Mouse (Mus musculus) right cerebral cortex, postnatal 10 days (tissue): Measurements from ENCODE around the gene Slc25a33.
"Not testable (repeated sequence)": the region's sequence is repeated elsewhere in the genome, so short reads cannot be mapped to it uniquely, and the experiment has no call there.

Source experiments
- DNase-seq, 2 experiments: peaks; one replicate each; pipeline ENCODE4 v3.0.0; 2021; ENCODE audit warnings: low spot score in 2 of 2

Gene Slc25a33

GRCm38 (mm10) chr4:149759517-149759916 lies 14.6 kb downstream of the Slc25a33 start:
- DNase-seq: no peak

GRCm38 (mm10) chr4:149758423-149758822 lies 15.7 kb downstream of the Slc25a33 start:
- peak in 1 of 2 experiments; percentile 72 for DNase-seq

- not testable (repeated sequence) for DNase-seq
Measured at GRCm38 (mm10) chr4:149756546-149756945, 17.5 kb downstream of the Slc25a33 start.

- DNase-seq: no peak
Measured at GRCm38 (mm10) chr4:149752836-149753235, 21.2 kb downstream of the Slc25a33 start.

- DNase-seq: peak; percentile 69 to 79
Measured at GRCm38 (mm10) chr4:149752124-149752799, 21.8 kb downstream of the Slc25a33 start.

DNA sequence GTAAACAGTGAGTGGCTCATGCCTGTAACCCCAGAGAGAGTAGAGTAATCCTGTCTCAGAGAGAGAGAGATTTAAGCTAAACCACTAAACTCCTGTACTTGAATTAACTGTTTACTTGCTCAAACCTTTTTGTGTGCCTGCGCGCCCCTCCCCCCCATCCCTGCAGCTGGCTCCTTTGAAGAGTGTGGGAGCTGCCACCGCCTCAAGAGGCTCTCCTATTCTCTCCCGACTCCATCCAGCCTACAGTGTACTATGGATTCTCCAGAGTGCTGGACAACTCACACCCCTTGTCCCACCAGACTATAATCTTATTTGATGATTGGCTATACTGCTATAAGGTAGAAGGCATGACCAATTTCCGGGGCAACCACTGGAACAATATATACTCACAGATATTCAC lies 23.4 kb downstream of the Slc25a33 start:
- no peak for DNase-seq

- not testable (repeated sequence) for DNase-seq
Measured at GRCm38 (mm10) chr4:149749663-149750015, 24.4 kb downstream of the Slc25a33 start.

GRCm38 (mm10) chr4:149749003-149749662 lies 24.9 kb downstream of the Slc25a33 start:
- DNase-seq: peak in 1 of 2 experiments; percentile 59

GRCm38 (mm10) chr4:149744119-149744518 lies 30.0 kb downstream of the Slc25a33 start:
- DNase-seq: no peak

- no peak for DNase-seq
Measured at GRCm38 (mm10) chr4:149742011-149742530, 32.0 kb downstream of the Slc25a33 start.

- DNase-seq: no peak
Measured at GRCm38 (mm10) chr4:149740301-149740700, 33.8 kb downstream of the Slc25a33 start.

DNA sequence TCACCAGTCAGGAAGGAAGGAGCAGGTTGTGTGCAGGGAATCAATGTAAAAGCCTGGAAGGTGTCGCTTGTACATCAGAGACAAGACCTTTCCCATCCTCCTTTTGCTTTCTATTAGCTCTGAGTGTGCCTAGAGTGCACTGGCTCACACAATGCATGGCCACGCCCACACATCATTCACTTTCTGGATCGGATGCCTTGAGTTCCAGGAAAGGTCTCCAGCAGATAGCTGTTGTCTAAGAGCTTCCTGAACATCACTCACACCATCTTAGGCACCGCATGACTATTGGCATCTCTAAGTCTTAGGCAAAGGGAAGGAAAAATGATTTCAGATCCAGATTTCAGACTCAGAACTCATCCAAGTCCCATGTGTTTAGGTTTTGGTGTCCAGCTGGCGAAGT lies 34.6 kb downstream of the Slc25a33 start:
- DNase-seq: no peak

DNA sequence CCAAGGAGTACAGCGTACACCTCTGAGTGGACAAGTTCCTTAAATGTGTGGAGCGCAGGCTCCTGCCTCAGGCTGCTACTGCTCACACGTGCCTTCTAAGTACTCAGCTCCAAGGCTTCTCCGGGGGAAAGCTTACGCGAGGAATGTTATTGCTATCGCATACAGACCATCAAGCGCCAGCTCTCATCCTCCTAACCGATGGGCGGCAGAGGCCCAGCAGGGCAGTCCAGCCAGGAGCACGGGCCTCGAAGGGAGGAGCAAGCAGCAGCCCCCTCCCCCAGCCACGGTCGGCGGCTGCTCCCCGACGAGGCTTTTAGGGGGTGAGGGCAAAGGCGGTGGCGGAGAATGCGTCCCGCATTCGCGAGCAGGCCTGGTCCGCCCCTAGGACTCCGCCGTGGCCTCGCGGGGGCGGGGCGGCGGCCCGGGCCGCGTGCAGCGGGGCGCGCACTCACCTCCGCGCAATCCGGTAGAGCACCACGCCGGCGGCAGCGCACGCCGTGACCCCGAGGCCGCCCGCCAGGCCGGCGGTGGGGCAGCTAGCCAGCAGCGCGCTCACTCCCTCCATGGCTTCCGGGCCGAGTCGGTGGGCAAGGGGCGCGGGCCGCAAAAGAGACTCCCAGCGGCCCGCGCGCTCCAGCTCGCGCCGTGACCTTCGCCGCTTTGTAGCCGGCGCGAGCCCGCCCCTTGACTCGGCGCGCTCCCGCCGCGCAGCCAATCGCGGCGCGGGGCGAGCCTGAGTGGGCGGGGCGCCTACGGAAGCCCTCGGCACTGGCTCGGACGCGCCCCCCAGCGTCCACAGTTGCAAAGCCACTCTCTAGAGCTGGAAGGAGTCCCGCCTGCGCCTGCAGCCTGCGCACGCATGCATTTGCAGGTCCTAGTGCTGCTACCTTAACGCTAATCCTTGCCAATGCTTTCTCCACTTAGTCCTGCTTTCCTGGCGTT lies 36.4 kb downstream of the Slc25a33 start, which contains the start of gene Tmem201:
Gene Tmem201 (minus strand): TSS at position 662 of the 942 bp plus-strand sequence.
- DNase-seq: peak; percentile 96 to 97

GRCm38 (mm10) chr4:149736581-149736980 lies 37.5 kb downstream of the Slc25a33 start:
- DNase-seq: peak; percentile 78 to 81

GRCm38 (mm10) chr4:149735624-149736250 lies 38.3 kb downstream of the Slc25a33 start:
- no peak for DNase-seq

DNA sequence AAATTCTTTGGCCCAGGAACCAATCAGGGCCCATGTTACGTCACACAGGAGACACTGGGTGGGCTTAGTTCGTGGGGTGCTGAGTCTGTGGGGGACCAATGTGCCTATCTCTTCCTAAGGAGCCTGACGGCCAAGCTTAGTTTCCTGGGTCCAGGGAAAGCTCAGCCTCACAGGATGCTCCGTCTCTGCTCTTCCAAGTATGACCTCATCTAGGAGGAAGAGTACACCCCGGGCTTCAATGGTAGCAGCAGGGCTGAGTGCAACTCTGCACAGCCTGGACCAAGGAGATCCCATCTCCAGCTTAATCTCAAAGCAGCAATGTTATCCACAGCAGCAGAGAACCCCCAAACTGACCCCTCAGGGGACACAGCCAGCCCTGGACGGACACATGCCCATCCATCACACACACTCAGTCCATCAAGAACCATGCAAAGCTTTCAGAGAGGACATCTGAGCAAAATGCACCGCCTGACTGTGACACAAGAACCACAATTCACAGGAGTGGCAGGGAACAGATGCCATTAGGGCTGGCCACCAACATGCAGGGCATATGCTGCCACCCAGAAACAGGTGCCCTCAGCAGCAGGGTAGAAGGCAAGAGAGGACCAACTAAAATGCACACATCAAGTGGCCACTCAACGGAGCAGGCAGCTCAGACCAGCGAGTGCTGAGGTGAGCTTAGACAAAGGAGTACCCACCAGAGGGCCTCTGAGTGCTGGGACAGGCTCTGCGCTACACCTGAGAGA lies 39.2 kb downstream of the Slc25a33 start:
- no peak for DNase-seq

DNA sequence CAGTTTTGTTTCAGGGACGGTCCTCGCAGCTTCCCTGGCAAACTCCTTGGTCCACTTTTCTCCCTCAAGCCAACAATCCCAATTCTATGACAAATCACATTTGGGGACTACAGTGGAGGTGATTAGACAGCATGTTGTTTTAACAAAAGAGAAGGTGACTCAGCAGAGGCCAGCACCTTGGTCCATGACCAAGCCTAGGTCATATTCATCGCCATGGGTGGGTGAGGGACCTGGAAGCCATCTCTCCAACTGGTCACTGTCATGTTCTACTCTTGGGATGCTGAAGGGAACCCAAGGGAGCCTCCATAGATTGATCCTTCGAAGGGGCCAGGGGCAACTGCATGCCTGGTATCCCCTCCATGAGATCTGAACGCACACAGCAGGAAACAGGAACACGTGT lies 39.8 kb downstream of the Slc25a33 start:
- DNase-seq: no peak

DNA sequence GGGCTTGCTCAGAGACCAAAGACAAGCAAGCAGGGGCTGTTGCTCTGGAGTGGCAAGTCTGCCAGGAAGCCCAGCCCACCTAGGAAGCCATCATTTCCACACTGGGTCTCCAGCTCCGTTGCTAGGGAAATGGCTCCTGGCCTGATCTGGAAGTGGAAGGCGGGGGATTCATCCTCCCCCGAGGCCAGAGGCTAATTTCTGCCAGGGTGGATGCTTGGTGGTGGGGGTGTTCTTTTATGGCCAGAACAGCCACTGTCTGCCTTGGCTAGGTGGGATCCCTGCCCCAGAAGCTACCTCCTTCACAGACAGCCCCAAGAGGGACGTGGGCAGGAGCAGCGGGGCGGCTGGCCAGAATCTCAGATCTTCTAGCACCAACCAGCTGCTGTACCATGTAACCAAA lies 40.3 kb downstream of the Slc25a33 start:
- DNase-seq: no peak

DNA sequence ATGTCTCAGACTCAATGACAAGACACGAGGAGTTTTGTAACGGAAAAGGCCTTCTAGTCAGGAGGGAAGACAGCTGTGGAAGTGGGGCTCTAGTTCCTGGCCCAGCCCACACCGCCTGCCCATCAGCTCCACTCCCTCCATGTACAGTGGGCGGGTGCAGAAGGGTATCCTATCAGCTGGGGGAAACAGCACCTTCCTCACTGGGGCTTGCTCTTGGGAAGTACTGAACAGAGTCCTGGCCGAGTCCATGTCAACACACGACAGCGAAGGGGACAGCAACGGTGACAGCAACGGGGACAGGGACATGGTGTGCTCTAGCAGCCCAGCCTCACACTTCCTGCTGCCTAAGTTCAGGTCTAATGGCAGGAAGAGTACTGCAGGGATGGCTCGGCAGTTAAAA lies 41.3 kb downstream of the Slc25a33 start:
- DNase-seq: no peak

GRCm38 (mm10) chr4:149732313-149732712 lies 41.8 kb downstream of the Slc25a33 start:
- no peak for DNase-seq

DNA sequence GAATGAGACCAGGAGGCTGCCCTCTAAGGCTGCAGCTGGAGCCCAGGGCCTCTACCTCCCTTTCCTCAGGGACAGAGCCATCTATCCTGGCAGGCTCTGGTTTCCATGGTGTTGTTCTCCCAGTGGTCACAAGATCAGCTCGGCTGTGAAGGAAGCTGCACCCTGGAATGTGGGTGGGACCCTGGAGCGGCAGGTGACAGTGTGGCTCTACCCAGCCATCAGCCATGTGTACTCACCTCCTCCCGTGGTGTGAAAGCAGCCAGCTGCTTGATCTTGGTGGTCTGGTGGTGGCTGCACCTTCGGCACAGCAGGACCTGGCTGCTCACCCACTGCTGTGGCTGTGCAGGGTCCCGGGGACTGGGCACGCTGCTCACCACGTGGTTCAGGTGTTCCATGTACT lies 43.2 kb downstream of the Slc25a33 start:
- no peak for DNase-seq
